Mouse (Mus musculus): Measurements from ENCODE around the gene Elp4. TPM values are rescaled to one million over a fixed set of nuclear protein-coding genes. Genes with fewer than 3 reads are reported as not detected.
A peak's percentile ranks its signal among the peaks of the same experiment; 100 is the strongest.

Gene Elp4
- polyA plus RNA-seq, 1 experiment from 2014 or later = 40.9 TPM

- Histone ChIP-seq H3K27ac (no peak overlapping the region), H3K27me3 (peaks cover 97% of the 10 kb centered on the region), H3K9ac (no peak overlapping the region), H3K4me2 (0 out of 2 replicates have a peak overlapping the region, but pooled peaks have one; percentile 35), H3K9me3 (replicated peaks) (no peaks in the 10 kb centered on the region), H3K36me3 (no peaks in the 10 kb centered on the region), H3K4me3 (replicated peaks) (no peak overlapping the region), H3K4me1 (peaks cover 34% of the 10 kb centered on the region)
- WGBS = 2% methylated on average over 36 of the region's 36 CpGs
- ATAC-seq (replicated peaks; ENCODE audit: low FRiP score) = no peak
Measured at GRCm38 (mm10) chr2:105686363-105687316, 217.7 kb downstream of the Elp4 start.

- no peaks in the 10 kb centered on the region for H3K9me3 ChIP-seq (replicated peaks)
- no peak overlapping the region for H3K27ac ChIP-seq
- peaks cover 97% of the 10 kb centered on the region for H3K27me3 ChIP-seq
- H3K4me1 ChIP-seq = peaks cover 34% of the 10 kb centered on the region
- H3K4me2 ChIP-seq = no peak overlapping the region
- H3K9ac ChIP-seq = no peak overlapping the region
- H3K4me3 ChIP-seq (replicated peaks) = no peak overlapping the region
- 6% methylated on average over 11 of the region's 11 CpGs for WGBS
- ATAC-seq (replicated peaks; ENCODE audit: low FRiP score) = no peak
- no peaks in the 10 kb centered on the region for H3K36me3 ChIP-seq
Measured at GRCm38 (mm10) chr2:105685651-105686050, 218.7 kb downstream of the Elp4 start.

- Histone ChIP-seq H3K4me2 (no peak overlapping the region), H3K9ac (no peak overlapping the region), H3K27me3 (peaks cover 97% of the 10 kb centered on the region), H3K4me1 (peaks cover 34% of the 10 kb centered on the region), H3K36me3 (no peaks in the 10 kb centered on the region), H3K4me3 (replicated peaks) (no peak overlapping the region), H3K27ac (no peak overlapping the region), H3K9me3 (replicated peaks) (no peaks in the 10 kb centered on the region)
- 4% methylated on average over 11 of the region's 11 CpGs for WGBS
- no peak for ATAC-seq (replicated peaks; ENCODE audit: low FRiP score)
Measured at GRCm38 (mm10) chr2:105684991-105685650, 219.2 kb downstream of the Elp4 start.

- no peaks in the 10 kb centered on the region for H3K9me3 ChIP-seq (replicated peaks)
- no peaks in the 10 kb centered on the region for H3K36me3 ChIP-seq
- H3K4me3 ChIP-seq (replicated peaks) = no peak overlapping the region
- no peak overlapping the region for H3K4me2 ChIP-seq
- under 1% methylated on average over 22 of the region's 22 CpGs for WGBS
- no peak overlapping the region for H3K9ac ChIP-seq
- H3K27me3 ChIP-seq = peaks cover 97% of the 10 kb centered on the region
- no peak overlapping the region for H3K27ac ChIP-seq
- ATAC-seq (replicated peaks; ENCODE audit: low FRiP score) = no peak
- peaks cover 24% of the 10 kb centered on the region for H3K4me1 ChIP-seq
Measured at GRCm38 (mm10) chr2:105683771-105684410, 220.5 kb downstream of the Elp4 start.

GRCm38 (mm10) chr2:105682634-105683351 is 221.6 kb downstream of the Elp4 start:
- no peak overlapping the region for H3K9ac ChIP-seq
- no peak overlapping the region for H3K27ac ChIP-seq
- H3K27me3 ChIP-seq = peaks cover 96% of the 10 kb centered on the region
- H3K4me3 ChIP-seq (replicated peaks) = no peak overlapping the region
- no peak for ATAC-seq (replicated peaks; ENCODE audit: low FRiP score)
- no peak overlapping the region for H3K4me2 ChIP-seq
- WGBS = 1% methylated on average over 21 of the region's 21 CpGs
- H3K36me3 ChIP-seq = no peaks in the 10 kb centered on the region
- H3K4me1 ChIP-seq = peaks cover 14% of the 10 kb centered on the region
- no peaks in the 10 kb centered on the region for H3K9me3 ChIP-seq (replicated peaks)

- Histone ChIP-seq H3K4me3 (replicated peaks) (no peak overlapping the region), H3K9ac (no peak overlapping the region), H3K9me3 (replicated peaks) (no peaks in the 10 kb centered on the region), H3K4me1 (peaks cover 9% of the 10 kb centered on the region; the same call in 1 of the 2 replicates), H3K27ac (no peak overlapping the region), H3K36me3 (no peaks in the 10 kb centered on the region), H3K4me2 (no peak overlapping the region), H3K27me3 (peaks cover 96% of the 10 kb centered on the region)
- under 1% methylated on average over 23 of the region's 23 CpGs for WGBS
- no peak for ATAC-seq (replicated peaks; ENCODE audit: low FRiP score)
Measured at GRCm38 (mm10) chr2:105682011-105682501, 222.3 kb downstream of the Elp4 start.

- Histone ChIP-seq H3K27me3 (peaks cover 96% of the 10 kb centered on the region), H3K27ac (no peak overlapping the region), H3K4me2 (no peak overlapping the region), H3K4me1 (peaks cover 16% of the 10 kb centered on the region), H3K4me3 (replicated peaks) (no peak overlapping the region), H3K9ac (no peak overlapping the region), H3K36me3 (no peaks in the 10 kb centered on the region), H3K9me3 (replicated peaks) (no peaks in the 10 kb centered on the region)
- no peak for ATAC-seq (replicated peaks; ENCODE audit: low FRiP score)
- WGBS = 2% methylated on average over 30 of the region's 30 CpGs
Measured at GRCm38 (mm10) chr2:105680999-105681710, 223.2 kb downstream of the Elp4 start.

- H3K9ac ChIP-seq = no peak overlapping the region
- H3K4me2 ChIP-seq = no peak overlapping the region
- ATAC-seq (replicated peaks; ENCODE audit: low FRiP score) = peak; percentile 37; the same call in 1 of the 2 replicates
- H3K27me3 ChIP-seq = peaks cover 96% of the 10 kb centered on the region
- no peak overlapping the region for H3K4me3 ChIP-seq (replicated peaks)
- H3K4me1 ChIP-seq = peaks cover 24% of the 10 kb centered on the region
- no peak overlapping the region for H3K27ac ChIP-seq
- H3K9me3 ChIP-seq (replicated peaks) = no peaks in the 10 kb centered on the region
- H3K36me3 ChIP-seq = no peaks in the 10 kb centered on the region
- under 1% methylated on average over 23 of the region's 24 CpGs for WGBS
Measured at GRCm38 (mm10) chr2:105680146-105680998, 224.0 kb downstream of the Elp4 start.

GRCm38 (mm10) chr2:105679331-105679730 is 225.0 kb downstream of the Elp4 start:
- Histone ChIP-seq H3K4me2 (no peak overlapping the region), H3K4me3 (replicated peaks) (no peak overlapping the region), H3K9ac (no peak overlapping the region), H3K4me1 (peaks cover 34% of the 10 kb centered on the region), H3K27ac (no peak overlapping the region), H3K36me3 (no peaks in the 10 kb centered on the region), H3K27me3 (peaks cover 97% of the 10 kb centered on the region), H3K9me3 (replicated peaks) (no peaks in the 10 kb centered on the region)
- 0% methylated on average over 2 of the region's 2 CpGs for WGBS
- no peak for ATAC-seq (replicated peaks; ENCODE audit: low FRiP score)

- H3K4me3 ChIP-seq (replicated peaks) = no peak overlapping the region
- H3K27me3 ChIP-seq = peaks cover 97% of the 10 kb centered on the region
- H3K36me3 ChIP-seq = no peaks in the 10 kb centered on the region
- no peak overlapping the region for H3K9ac ChIP-seq
- 4% methylated on average over 7 of the region's 7 CpGs for WGBS
- no peak overlapping the region for H3K27ac ChIP-seq
- H3K4me2 ChIP-seq = no peak overlapping the region
- ATAC-seq (replicated peaks; ENCODE audit: low FRiP score) = no peak
- no peaks in the 10 kb centered on the region for H3K9me3 ChIP-seq (replicated peaks)
- H3K4me1 ChIP-seq = peaks cover 39% of the 10 kb centered on the region
Measured at GRCm38 (mm10) chr2:105678880-105679321, 225.5 kb downstream of the Elp4 start.

Data from kidney, embryonic 15.5 days (tissue).